Mouse (Mus musculus) cerebellum, adult 11-12 months (tissue): ENCODE results near the gene Nfatc4.

Experiments
- DNase-seq: peaks from one replicate; pipeline ENCODE4 v3.0.0; 2022

Nfatc4 gene

DNA sequence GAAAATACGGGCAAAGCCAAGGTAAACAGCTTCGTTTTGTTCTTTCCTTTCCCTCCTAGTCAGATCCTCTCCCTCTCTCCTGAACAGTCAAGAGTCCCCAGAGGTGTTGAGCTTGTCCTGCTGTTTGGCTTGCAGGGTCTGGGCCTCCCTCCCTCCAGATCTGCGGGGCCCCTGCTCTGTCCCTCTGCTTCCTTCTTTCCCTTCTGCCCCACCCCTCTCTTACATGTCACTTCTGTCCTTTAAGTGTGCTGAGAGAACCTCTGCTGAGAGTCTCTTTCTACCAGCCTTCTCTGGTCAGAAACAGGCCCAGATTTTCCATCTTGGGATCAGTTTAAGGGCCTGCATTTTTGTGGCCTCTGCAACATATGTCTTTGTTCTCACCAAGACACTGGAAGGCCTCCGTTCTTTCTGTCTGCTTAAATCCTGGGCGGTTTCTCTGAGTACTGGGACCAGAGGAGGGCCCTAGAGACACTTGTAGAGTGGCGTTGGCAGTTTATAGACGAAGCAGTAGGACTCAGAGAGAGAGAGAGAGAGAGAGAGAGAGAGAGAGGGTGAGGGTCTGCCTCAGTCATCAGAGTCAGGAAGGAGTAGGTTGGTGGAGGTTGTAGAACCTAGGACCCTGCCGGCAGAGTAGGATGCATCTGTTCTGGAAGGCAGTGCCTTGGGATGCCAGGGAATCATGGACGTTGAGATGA lies 31.6 kb downstream of the Nfatc4 start:
- DNase-seq, result no peak

- no peak for DNase-seq
These were observed 32.2 kb downstream of the Nfatc4 start for GRCm38 (mm10) chr14:55855101-55855561.

- no peak for DNase-seq
These were observed 34.6 kb downstream of the Nfatc4 start for GRCm38 (mm10) chr14:55857588-55857987.

GRCm38 (mm10) chr14:55862186-55862585 lies 39.2 kb downstream of the Nfatc4 start:
- DNase-seq, result no peak

DNA sequence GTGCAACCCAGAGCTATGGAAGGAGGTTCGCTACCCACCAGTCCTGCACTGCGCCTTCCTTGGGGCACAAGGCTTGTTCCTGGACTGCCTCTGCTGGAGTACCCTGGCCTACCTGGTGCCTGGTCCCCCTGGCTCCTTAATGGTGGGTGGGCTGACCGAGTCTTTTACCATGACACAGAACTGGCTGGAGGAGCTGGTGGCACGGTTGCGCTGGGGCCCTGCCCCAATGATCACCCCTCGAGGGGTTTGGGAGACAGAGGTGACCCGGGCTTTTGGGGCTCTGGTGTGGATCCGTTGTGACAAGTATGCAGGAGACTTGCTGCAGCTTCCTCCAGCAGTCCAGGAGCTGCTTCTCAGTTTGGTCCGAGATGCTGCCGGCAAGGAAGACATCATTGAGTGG lies 40.0 kb downstream of the Nfatc4 start:
- no peak for DNase-seq

DNA sequence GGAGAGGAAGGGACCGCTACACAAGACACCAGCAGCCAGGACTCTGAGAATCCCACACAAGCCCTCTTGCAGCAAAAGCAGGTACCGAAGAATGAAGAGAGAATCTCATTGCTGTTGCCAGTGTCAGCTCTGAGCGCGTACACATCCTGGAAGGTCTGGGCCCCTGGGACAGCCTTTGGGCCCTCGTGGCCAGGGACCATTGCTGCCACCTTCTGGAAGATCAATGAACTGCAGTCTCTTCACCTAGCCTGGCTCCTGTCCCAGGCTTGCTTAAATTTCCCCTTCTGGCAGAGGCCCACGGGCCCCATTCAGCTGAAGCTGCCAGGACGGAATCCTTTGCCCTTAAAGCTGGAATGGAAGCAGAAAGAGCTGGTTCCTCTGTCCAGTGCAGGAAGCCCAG lies 40.8 kb downstream of the Nfatc4 start:
- DNase-seq, result peak; percentile 66

GRCm38 (mm10) chr14:55866962-55867361 lies 44.0 kb downstream of the Nfatc4 start:
- DNase-seq, result peak; percentile 45

DNA sequence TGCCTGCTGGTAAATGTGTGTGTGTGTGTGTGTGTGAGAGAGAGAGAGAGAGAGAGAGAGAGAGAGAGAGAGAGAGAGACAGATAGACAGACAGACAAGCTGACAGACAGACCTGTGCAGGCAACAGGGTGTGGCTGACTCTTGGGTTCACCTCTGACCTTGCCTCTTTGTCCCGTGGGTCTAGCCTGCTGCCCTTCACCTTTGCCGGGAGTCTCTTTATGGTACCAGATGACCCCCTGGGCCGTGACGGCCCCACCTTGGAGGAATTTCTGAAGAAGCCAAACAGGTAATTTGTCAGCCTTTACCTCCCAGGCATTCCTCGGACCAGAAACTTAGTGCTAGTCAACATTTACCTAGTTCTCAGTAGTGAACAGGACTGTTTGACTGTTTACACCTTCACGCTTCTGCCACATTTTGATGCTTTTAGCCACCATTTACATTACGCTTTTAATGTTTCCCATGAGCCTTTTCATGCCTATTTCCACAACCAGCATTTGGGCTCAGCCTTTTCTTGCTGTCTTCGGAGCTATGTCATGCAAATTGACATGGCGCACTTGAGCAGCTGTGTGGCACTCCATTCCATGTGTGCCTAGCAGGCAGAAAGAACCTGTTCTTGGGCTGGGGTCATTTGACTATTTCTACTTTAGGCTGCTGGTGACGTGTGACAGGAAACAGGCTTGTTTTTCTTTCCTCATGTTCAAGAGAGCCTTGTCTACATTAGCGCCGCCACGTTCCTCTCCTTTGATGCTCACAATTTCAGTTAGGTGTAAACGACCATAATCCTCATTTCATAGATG lies 45.5 kb downstream of the Nfatc4 start:
- DNase-seq, result no peak

DNA sequence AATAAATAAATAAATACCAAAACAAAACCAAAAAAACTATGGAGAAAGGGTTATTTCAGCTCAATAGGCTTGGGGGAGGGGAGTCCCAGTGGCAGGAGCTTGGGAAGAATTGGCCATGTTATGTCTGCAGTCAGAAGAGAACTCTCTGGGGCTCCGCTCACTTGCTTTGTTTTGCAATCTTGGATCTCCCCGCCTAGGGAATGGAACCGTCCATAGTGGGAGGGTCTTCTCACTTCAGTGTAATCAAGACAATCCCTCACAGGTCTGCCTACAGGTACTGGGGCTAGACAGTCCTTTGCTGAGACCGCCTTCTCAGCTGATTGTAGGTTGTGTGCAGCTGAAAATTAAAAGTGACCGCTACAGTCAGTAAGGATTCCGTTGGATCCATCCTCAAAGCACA lies 46.6 kb downstream of the Nfatc4 start:
- no peak for DNase-seq

- DNase-seq, result peak; percentile 53
These were observed 49.1 kb downstream of the Nfatc4 start for GRCm38 (mm10) chr14:55872039-55872438.

- DNase-seq, result peak; percentile 54
These were observed 49.6 kb downstream of the Nfatc4 start for GRCm38 (mm10) chr14:55872551-55872950.

- DNase-seq, result no peak
These were observed 50.3 kb downstream of the Nfatc4 start for GRCm38 (mm10) chr14:55873242-55873713.

DNA sequence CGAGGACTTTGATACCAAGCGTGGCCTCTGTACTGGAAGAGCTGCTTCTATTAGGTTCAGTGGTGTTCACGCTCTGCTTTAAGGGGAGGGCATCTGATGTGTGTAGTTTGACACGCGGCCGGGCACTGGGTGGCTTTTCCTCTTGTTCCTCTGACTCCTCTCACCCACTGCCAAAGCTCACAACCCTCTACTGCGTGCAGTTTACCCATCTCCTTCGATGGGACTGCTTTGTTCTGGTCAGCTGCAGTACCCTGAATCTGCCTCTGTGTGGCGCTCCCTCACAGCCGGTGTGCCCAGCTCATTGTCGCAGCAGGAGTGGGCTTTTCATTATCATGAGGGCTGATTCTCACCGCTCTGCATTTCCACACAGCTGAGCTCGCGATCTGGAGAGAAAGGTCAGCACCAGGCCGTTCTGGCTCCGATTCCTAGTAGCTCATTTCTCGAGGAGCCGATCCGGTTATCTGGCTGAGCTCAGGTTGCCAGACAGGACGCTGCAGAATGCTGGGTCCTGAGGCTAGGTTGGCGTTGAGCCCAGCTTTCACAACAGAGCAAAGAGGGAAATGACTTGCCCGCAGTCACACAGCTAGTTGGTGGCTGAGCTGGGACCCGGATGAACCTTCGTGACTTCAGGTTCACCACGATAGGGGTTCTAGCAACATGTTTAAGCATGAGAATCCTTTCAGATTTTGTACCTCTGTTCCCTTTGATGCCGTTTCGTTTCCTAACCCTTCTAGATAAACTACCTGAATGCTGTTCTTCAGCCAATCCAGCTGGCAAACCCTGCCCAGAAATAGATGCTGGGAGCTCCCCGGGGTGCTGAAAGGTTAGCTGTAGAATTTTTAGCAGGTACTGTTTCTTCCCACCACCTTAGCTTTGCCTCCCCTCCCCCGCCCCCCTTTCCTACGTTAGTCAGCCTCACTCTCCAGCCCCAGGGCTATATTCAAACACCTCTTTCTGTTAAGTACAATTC lies 51.1 kb downstream of the Nfatc4 start:
- DNase-seq, result peak; percentile 92

- DNase-seq, result peak; percentile 77
These were observed 54.7 kb downstream of the Nfatc4 start for GRCm38 (mm10) chr14:55877469-55878315.

DNA sequence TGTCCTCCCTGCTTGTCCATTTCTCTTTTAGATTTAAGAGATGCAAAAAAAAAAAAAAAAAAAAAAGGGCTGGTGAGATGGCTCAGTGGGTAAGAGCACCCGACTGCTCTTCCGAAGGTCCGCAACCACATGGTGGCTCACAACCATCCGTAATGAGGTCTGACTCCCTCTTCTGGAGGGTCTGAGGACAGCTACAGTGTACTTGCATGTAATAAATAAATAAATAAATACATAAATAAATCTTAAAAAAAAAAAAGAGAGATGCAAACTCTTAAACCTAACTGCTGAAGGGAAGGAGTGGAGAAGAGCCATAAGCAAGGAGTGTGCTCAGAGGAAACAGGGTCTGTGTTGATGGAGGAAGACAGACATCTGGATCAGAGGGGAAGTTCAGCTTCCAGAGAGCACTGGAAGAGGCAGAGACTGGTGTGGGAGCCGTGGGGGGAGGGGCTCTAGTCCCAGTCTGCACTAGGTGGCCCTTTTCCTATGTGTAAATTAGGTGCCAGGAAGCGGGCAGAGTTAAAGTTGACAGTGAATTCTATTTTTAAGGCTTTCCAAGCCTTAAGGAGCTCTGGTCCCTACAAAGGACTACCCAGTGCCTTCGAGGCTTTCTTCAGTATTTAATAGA lies 55.5 kb downstream of the Nfatc4 start:
- peak; percentile 64 for DNase-seq

DNA sequence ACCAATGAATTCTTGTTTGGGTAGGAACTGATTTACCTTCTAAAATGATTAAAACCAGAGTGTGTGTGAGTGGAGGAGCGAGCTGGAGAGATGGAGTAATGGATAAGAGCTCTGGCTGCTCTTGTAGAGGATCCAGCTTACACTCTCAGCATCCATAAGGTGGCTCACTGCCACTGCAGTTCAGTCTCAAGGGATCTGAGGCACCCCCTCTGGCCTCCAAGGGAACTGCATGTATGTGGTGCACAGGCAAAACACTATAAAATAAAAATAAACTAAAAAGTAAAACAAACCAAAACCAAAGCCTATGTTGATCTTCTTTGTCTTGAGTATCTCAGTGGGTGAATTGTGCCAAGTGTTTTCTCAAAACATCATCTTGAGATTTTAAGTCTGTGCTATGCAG lies 56.7 kb downstream of the Nfatc4 start:
- peak; percentile 75 for DNase-seq

DNA sequence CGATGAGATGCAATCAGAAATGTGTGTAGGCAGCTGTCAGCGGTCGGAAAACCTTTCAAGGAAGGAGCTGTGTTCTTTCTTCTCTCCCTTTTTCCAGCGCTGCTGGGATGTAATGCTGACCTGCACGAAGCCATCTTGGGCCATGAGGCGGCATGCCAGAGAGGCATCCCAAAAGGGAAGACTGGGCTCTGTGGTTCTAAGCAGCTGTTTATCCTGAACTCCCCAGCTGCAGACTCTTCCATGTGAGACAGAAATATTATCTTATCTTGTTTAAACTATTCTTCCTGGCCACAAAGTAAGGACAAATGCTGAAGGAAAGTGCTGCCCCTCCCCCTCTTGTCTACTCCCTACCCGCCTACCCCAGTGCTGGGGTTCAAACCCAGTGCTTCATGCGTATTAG lies 58.0 kb downstream of the Nfatc4 start:
- DNase-seq, result peak; percentile 53

DNA sequence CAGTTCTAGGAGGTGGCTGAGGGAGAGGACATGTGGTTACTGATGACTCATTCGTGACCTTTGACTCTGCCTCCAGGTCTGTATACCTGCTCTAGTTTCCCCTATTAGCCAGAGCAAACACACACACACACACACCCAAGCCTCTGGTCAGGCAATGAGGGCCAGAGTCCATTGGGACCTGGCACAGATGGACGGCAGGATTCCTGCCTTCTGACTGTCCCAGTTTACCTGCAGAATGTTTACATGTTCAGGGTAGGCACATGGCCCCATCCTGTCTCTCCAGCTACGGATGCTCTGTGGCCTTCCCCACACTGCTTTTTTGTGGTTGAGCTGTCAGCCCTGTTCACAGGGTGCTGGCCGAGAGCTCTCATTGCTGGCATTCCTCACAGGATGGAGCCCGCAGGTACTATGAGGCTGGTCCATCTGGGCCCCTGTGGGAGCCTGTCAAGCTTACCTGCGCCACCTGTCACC lies 59.3 kb downstream of the Nfatc4 start:
- peak; percentile 99 for DNase-seq

- DNase-seq, result peak; percentile 85
These were observed 60.3 kb downstream of the Nfatc4 start for GRCm38 (mm10) chr14:55883149-55883661.
